Mouse (Mus musculus) right cerebral cortex, postnatal 14 days (tissue): ENCODE results near the gene Gm49711.

ENCODE experiments used
- DNase-seq: peaks from one replicate; pipeline ENCODE4 v3.0.0; 2022

Gm49711 gene

GRCm38 (mm10) chr16:92057852-92058643 lies at the start of gene Gm49711, which contains the start of the genes Mrps6 and Slc5a3:
Gm49711 (plus strand) TSS chr16:92058316.
Mrps6 (plus strand) TSS chr16:92058270.
Slc5a3 (plus strand) TSS chr16:92058322.
- peak; percentile 83 for DNase-seq

GRCm38 (mm10) chr16:92009586-92009985 lies 48.5 kb upstream of the Gm49711 start:
- no peak for DNase-seq

- DNase-seq = no peak
Measured at GRCm38 (mm10) chr16:92016792-92017191, 41.3 kb upstream of the Gm49711 start.

- DNase-seq = peak; percentile 22
Measured at GRCm38 (mm10) chr16:92019141-92020118, 38.7 kb upstream of the Gm49711 start.

- DNase-seq = no peak
Measured at GRCm38 (mm10) chr16:92021656-92022400, 36.3 kb upstream of the Gm49711 start.

- DNase-seq = no peak
Measured at GRCm38 (mm10) chr16:92022494-92023283, 35.4 kb upstream of the Gm49711 start.

- DNase-seq = no peak
Measured at GRCm38 (mm10) chr16:92033286-92033685, 24.8 kb upstream of the Gm49711 start.

- DNase-seq = no peak
Measured at GRCm38 (mm10) chr16:92034676-92035075, 23.4 kb upstream of the Gm49711 start.

- DNase-seq = no peak
Measured at GRCm38 (mm10) chr16:92036701-92037100, 21.4 kb upstream of the Gm49711 start.

GRCm38 (mm10) chr16:92037891-92038607 lies 20.1 kb upstream of the Gm49711 start:
- no peak for DNase-seq

GRCm38 (mm10) chr16:92039421-92039820 lies 18.7 kb upstream of the Gm49711 start:
- DNase-seq = no peak

GRCm38 (mm10) chr16:92039966-92040365 lies 18.1 kb upstream of the Gm49711 start:
- no peak for DNase-seq

GRCm38 (mm10) chr16:92051777-92052310 lies 6.3 kb upstream of the Gm49711 start:
- DNase-seq = no peak

- DNase-seq = no peak
Measured at GRCm38 (mm10) chr16:92052569-92052968, 5.5 kb upstream of the Gm49711 start.

- DNase-seq = no peak
Measured at GRCm38 (mm10) chr16:92056711-92057110, 1.4 kb upstream of the Gm49711 start.

- peak; percentile 18 for DNase-seq
Measured at GRCm38 (mm10) chr16:92057456-92057851, 662 bp upstream of the Gm49711 start.

GRCm38 (mm10) chr16:92058644-92059620 lies 816 bp downstream of the Gm49711 start:
- no peak for DNase-seq

- DNase-seq = no peak
Measured at GRCm38 (mm10) chr16:92060213-92060612, 2.1 kb downstream of the Gm49711 start.

- DNase-seq = no peak
Measured at GRCm38 (mm10) chr16:92061586-92061985, 3.5 kb downstream of the Gm49711 start.

- DNase-seq = no peak
Measured at GRCm38 (mm10) chr16:92062832-92063231, 4.7 kb downstream of the Gm49711 start.
